Mouse (Mus musculus) MEL-GATA-1-ER (cell line): ENCODE results near the gene Tspan4.

ENCODE experiments used
- DNase-seq: peaks from one replicate; pipeline ENCODE4 v3.0.0-alpha.2; 2012; ENCODE audit warnings: low read depth; ENCODE audit errors: extremely low read depth

Gene Tspan4

DNA sequence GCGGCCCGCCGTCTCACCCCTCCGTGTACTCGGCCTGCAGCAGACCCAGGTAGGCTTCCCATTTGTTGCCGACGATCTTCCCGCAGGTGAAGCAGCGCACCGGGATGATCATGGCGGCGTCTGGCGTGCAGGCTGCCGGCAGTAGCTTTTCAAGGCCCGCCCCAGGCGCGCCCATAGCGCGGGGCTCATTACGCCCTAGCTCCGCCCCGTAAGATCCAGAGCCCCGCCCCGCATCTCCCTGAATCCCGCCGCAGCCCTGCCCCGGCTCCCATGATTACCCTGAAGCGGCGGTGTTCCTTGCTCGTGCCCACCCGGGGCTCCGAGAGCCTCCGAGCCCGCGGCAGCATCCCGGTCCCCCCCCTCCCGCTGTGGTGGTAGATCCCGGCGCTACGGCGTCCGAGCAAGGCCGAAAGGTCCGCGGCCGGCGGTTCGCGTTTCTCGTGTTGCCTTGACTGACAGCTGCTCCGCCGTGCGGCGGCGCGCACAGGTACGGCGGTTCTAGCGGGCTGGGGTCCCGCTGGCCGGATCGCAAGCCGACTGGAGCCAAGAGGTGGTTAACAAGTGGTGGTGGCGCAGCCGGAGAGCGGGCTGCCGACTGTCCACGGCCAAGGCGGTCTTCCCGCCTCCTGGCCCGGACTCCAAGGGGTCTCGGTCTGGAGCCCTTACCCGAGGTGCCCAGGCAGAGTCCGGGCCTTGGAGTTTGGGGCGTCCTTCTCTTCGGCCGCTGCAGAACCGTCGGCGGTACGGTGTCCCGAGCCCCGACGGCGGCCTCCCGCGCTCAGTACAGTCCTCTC lies at the start of gene Tspan4, which contains the start of gene Polr2l:
Tspan4 (plus strand) TSS at position 230 of the 794 bp plus-strand sequence.
Polr2l (minus strand) TSS at position 122 of the 794 bp plus-strand sequence.
- DNase-seq = no peak

DNA sequence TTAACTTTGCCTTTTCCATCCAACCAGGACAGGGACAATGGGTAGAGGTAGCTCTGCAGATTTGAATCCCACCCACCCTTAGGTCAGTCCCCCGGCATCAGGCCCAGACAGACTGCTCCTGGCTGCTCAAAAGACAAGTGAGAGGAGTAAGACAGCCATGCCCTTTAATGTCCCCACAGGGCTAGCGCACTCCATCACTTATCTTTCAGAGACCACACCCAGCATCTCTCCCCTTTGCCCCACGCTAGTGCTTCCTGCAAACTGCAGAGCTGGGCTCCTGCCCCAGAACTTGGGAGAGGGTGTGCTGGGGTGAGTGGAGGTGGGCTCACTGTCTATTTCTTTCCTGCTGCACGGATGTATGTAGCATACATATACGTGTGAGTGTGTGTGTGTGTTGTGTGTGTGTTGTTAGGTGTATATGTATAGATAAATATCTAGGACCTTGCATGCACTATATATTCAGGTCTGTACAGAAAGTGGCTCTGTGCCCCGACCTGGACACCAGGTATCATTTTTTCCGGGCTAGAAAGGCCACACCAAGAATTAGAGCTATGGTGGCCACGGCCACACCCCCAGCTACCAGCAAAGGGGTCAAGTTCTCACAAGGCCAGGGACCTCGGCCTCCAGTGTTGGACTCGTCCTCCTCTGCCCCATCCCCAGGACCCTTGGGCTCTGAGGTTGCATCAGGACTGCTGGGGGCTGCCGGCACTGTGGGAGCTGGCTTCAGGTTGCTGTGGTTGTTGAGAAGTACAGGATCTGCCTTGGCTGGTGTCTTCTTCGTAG lies 47.9 kb upstream of the Tspan4 start:
- no peak for DNase-seq

DNA sequence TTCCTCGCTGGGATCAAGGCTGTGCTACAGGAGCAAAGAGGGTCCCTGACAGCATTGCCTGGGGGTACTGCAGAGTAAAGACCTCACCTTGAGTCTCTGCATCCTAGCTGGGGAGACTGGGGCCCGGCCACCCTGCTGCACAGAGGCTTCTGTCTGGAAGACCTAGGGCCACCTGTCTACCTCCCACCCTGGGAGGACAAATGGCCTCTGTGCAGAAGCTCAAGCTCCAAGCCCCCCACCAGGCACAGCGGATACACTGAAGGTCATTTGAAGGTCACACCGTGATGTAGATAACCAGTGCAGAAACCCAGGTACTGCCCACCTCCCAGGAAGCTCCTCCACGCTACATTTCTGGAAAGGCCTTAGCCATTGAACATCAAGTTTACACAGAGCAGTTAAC lies 46.3 kb upstream of the Tspan4 start:
- no peak for DNase-seq

DNA sequence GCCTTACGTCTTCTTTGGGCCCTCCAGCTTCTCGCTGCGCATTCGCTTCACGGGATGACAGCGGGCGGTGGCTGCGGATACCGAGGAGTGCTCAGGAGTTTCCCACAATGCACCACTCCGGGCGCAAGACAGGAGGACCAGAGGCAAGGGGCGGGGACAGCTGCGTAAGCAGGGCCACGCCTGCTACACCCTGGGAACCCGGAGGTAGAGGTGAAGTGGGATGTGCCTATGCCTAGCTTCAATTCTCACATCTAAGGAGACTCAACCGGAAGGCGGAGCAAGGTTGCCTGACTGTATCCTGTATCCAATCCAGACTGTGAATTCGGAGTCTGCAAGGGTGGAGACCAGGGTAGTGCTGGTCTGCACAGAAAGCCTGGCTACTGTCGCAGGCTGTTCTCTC lies 45.7 kb upstream of the Tspan4 start, which contains the start of gene Cend1:
Cend1 (minus strand) TSS at position 182 of the 400 bp plus-strand sequence.
- no peak for DNase-seq

- no peak for DNase-seq
Measured at GRCm38 (mm10) chr7:141429840-141430584, 45.0 kb upstream of the Tspan4 start.

DNA sequence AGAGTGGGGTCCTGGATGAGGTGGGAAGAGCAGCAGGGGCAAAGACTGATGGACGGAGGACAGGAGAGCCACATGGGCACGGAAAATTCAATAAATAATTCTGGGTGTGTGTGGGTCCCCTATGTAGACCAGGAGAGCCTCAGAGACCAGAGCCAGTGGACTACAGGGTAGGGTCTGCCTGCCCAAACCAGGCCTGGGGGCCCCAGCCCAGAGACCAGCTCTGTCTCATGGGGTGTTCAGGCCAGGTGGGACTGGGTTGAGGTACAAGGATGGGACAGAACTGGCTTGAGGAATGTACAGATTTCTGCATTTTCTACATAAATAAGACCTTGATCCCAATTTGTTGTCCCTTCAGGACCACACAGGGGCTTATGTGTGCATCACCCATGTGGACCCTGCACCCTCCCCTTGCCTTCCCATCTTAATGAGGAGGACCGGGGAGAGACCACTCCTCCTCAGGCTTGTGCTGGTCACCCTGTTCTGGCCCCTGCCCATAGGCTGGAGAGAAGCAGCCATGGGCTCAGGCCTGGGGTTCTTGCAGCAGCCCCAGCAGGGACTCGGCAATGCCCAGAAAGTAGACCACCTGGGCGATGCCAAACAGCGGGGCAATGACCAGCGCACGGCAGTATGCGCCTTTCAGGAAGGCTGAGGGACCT lies 44.3 kb upstream of the Tspan4 start:
- DNase-seq = no peak

GRCm38 (mm10) chr7:141431434-141432185 lies 43.4 kb upstream of the Tspan4 start:
- no peak for DNase-seq

GRCm38 (mm10) chr7:141432186-141432611 lies 42.8 kb upstream of the Tspan4 start:
- DNase-seq = no peak

GRCm38 (mm10) chr7:141432741-141433516 lies 42.1 kb upstream of the Tspan4 start:
- DNase-seq = no peak

DNA sequence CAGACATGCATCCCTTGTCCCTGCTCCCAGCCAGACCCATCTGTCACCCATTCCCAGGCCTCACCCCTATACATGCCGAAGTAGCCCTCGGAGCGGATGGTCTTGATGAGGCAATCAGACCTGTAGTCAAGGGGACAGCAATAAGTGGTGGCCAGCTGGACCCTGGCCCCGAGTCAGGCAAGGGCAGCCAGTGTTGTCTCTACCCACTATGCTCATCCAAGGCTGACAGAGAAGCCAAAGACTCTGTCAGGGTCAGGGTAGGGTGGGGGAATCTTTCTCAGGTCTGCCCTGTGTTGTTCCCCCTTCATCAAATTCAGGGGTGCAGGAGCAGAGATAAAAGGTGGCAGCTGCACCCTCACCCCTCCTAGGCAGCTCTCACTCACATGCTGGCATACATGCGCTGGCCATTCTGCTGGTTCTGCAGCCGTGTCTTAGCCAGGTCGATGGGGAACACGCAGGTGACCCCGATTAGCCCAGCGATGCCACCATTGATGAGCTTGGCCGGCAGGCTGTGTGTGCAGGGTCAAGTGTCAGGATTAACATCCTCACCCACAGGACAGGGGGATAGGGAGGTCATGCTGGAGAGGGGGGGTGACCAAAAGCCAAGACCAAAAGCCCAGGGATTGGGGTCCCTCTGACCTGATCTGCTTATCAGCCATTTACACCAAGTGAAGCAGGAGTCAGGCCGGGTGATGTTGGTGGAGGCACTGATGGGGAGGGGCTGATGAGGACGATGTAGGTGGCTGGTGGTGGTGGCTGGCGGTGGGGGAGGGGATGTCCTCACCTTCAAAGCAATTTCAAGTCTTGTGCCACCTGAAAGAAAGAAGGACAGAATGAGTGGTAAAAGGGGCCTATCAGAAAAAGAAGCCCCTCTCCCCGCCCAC lies 41.3 kb upstream of the Tspan4 start:
- DNase-seq = no peak

DNA sequence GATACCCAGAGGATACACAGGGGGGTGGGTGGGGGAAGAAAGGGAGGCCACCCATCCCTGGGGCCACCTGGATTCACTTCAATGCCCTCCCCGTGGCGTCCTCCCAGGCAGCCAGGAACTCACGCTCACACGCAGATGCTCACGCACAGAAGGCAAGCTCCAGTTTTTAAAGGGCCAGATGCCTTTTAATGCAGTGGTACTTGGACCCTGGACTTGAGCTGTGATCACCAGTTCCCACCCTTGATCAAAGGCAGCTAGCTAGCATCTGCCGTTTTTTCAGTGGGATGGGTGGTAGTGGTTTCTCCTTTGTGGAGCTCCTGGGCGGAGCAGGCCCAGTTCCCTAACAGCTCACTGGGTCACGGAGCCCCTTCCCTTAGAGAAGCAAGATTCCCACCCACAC lies 40.6 kb upstream of the Tspan4 start:
- no peak for DNase-seq

DNA sequence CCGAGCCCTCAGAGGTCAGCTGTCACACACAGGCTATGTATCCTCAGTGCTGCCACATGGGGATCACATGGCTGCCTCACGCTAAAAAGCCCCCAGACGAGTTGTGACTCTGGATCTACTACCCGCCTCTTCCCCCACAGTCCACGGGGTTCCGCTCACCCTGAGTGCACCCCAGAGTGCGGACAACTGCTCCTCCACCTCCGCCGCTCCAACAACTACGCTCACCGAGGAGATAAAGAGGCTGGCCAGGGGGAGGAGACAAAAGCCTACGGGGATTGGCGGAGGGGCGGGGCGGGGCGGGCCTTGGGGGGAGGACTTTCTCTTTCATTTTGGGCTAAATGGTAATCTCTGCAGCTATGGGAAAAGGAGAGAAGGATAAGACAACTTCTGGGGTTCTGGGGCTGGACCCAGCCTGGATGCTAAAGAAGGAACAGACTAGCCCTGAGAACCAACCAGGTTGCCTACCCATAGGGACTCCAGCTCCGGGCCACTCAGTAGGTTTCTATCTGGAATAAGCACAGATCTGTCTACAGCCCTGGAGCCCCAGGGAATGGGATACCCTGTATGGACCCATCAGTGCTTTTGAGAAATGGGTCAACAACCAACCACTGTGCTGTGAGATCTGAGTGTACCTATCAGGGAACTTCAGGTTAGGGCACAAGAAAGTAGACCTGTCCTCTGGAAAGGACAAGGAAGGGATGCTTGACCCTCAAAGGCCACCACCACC lies 39.7 kb upstream of the Tspan4 start:
- DNase-seq = no peak

DNA sequence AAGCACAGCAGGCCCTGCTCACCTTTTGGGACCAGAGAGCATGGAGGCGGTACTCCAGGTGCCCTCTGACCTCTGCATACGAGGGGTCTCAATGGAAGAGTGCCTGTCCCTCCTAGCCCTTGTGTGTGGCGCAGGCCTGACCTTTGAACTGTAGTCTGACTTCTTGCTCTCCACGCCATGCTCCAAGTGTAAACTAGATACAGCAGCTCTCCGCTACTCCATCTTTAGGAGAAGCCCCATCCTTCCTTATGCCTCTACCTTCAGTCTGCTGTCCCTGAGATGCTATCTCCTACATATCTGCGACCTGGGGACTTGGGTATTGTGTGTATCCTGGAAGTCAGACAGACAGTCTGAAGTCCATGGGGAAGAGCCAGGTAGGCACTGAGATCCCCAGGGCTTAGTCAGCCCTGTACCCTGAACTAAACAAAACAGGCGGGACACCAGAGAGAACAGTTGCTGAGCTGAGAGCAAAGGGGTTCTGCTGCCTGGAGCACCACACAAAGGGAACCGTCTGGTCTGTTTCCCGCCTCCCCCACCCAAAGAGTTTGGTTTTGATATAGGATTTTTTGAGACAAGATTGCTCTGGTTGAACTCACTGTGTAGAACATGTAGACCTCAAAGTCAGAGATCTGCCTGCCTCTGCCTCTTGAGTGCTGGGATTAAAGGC lies 39.1 kb upstream of the Tspan4 start:
- no peak for DNase-seq

GRCm38 (mm10) chr7:141436523-141436892 lies 38.5 kb upstream of the Tspan4 start:
- DNase-seq = no peak

GRCm38 (mm10) chr7:141437178-141438120 lies 37.6 kb upstream of the Tspan4 start, which contains the start of gene Slc25a22:
TSS of gene Slc25a22 (minus strand) at chr7:141437892.
- no peak for DNase-seq
